Mouse (Mus musculus) liver, embryonic 18 days (tissue): ENCODE data around the gene C1qtnf1. TPM values are rescaled to one million over a fixed set of nuclear protein-coding genes. Genes with fewer than 3 reads are reported as not detected.

ENCODE experiments used
- polyA plus RNA-seq: library from polyadenylated mRNA; depleted of rRNA; stranded (reverse); fragments of >200 nt; gene quantifications from 2 replicates; pipeline ENCODE4 v1.2.3, GENCODE M21; 2012; rRNA removed

C1qtnf1 gene
- polyA plus RNA-seq, result 2.6 and 2.9 TPM in 2 replicates

GRCm38 (mm10) chr11:118427986-118428385 lies at the start of gene C1qtnf1:
Gene C1qtnf1 (plus strand): TSS chr11:118428203.

DNA sequence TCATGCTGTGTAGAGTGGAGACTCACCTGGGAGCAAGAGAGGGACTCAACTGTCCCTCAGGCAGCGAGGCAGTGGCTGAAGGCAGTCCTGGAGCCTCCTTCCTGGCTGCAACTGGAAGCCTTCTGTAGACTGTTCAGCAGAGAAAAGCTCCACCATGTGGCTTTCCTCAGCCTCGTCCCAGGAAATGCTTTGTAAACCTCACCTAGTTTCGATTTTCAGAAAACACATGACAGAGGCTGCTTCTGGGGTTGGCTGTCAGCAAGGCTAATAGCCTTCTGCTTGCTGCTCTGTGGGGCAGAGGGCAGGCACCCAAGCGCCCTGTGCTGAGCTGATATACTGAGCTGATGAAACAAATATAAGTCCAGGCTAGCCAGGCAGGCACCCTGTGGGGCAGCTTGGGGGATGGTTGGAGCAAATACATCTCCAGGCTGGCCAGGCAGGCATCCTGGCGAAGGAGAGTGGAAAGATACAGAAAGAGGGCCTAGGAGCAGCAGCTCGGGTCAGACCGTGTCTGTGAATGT lies 26.2 kb upstream of the C1qtnf1 start, which contains the start of gene Lgals3bp:
Lgals3bp (minus strand) TSS at position 333 of the 521 bp plus-strand sequence.

GRCm38 (mm10) chr11:118418834-118419504 lies 9.0 kb upstream of the C1qtnf1 start, which contains the start of gene Cant1:
Gene Cant1 (minus strand): TSS chr11:118419086.

GRCm38 (mm10) chr11:118476396-118477373 lies 48.7 kb downstream of the C1qtnf1 start, which contains the start of gene Engase:
Gene Engase (plus strand): TSS chr11:118476829.

Other genes starting within 250 kb of the C1qtnf1 start
- 7.2 TPM in 2 replicates for gene Cyth1, start 179.6 kb upstream of the C1qtnf1 start, polyA plus RNA-seq
- gene Usp36, start 138.0 kb upstream of the C1qtnf1 start, polyA plus RNA-seq, result 3.8 and 5.6 TPM in 2 replicates
- 0.02 TPM in 2 replicates for gene Cep295nl, start 85.7 kb upstream of the C1qtnf1 start, polyA plus RNA-seq
- 7.5 and 8.4 TPM in 2 replicates for gene Timp2, start 72.5 kb upstream of the C1qtnf1 start, polyA plus RNA-seq
- 112 and 135 TPM in 2 replicates for gene Lgals3bp, start 26.1 kb upstream of the C1qtnf1 start, polyA plus RNA-seq
- gene Cant1, start 9.1 kb upstream of the C1qtnf1 start, polyA plus RNA-seq, result 9.1 and 9.7 TPM in 2 replicates
- 3.7 and 4.1 TPM in 2 replicates for gene Engase, start 48.6 kb downstream of the C1qtnf1 start, polyA plus RNA-seq